Mouse (Mus musculus): ENCODE results near the gene Derl3. TPM values are rescaled to one million over a fixed set of nuclear protein-coding genes. Genes with fewer than 3 reads are reported as not detected.

The Derl3 gene
- total and polyA plus RNA-seq, 3 experiments, result 13.1 to 36.6 (median 36.2) TPM

- no peaks in the 10 kb centered on the region for H3K9me3 ChIP-seq (replicated peaks; ENCODE audit: low read length)
- in situ Hi-C loops (cut with MboI; ENCODE audit: low pct_ligation_motif_present, low pct_unique_long_range_greater_than_20kb, low sequenced_read_pairs), result no loop called here
- no peak for DNase-seq (ENCODE audit: extremely low read depth)
- H3K36me3 ChIP-seq (replicated peaks in 1 of 2; ENCODE audit: control insufficient read depth in 1 of 2, insufficient read depth in 1 of 2, low read length in 1 of 2), result peaks cover 66 to 87% of the 10 kb centered on the region in 2 experiments
- TF ChIP-seq E2F4 (IDR thresholded peaks at IDR 0.05; ENCODE audit: insufficient replicate concordance, low read depth, low read length) (no peak), RAD21 (IDR thresholded peaks at IDR 0.05; ENCODE audit: low read depth, low read length) (no peak), EP300 (IDR thresholded peaks at IDR 0.05; ENCODE audit: low read length) (no peak), JUND (conservative IDR thresholded peaks at IDR 0.05; ENCODE audit: low read depth, low read length) (no peak)
- no peaks in the 10 kb centered on the region for H3K27me3 ChIP-seq (replicated peaks)
- H3K9ac ChIP-seq (ENCODE audit: insufficient read depth, low read depth), result no peak overlapping the region
- H3K4me1 ChIP-seq (ENCODE audit: control insufficient read depth in 1 of 2, insufficient read depth in 2 of 2), result peaks cover 0 to 10% of the 10 kb centered on the region in 2 experiments; a peak in 1 of 4 replicates
- H3K4me2 ChIP-seq (ENCODE audit: insufficient read depth, low read depth, poor library complexity, severe bottlenecking), result no peak overlapping the region
- H3K27ac ChIP-seq (ENCODE audit: insufficient read depth, low read depth), result no peak overlapping the region
- H3K79me2 ChIP-seq (replicated peaks; ENCODE audit: control insufficient read depth, extremely low read depth, insufficient read depth, poor library complexity, severe bottlenecking), result no peaks in the 10 kb centered on the region; the same call in 1 of the 2 replicates
- H3K4me3 ChIP-seq (replicated peaks in 1 of 3; ENCODE audit: low read depth in 2 of 3, low read length in 2 of 3, poor library complexity in 1 of 3), result no peak overlapping the region
- dilution Hi-C loops (cut with MboI; ENCODE audit: extremely low pct_ligation_motif_present, extremely low pct_unique_long_range_greater_than_20kb, low sequenced_read_pairs), result no loop called here
Measured at GRCm38 (mm10) chr10:75910698-75911097, 17.5 kb downstream of the Derl3 start.

- Histone ChIP-seq H3K79me2 (replicated peaks; ENCODE audit: control insufficient read depth, extremely low read depth, insufficient read depth, poor library complexity, severe bottlenecking) (peaks cover 6% of the 10 kb centered on the region), H3K4me3 (replicated peaks in 1 of 3; ENCODE audit: low read depth in 2 of 3, low read length in 2 of 3, poor library complexity in 1 of 3) (no peak overlapping the region), H3K36me3 (replicated peaks in 1 of 2; ENCODE audit: control insufficient read depth in 1 of 2, insufficient read depth in 1 of 2, low read length in 1 of 2) (peaks cover 60 to 85% of the 10 kb centered on the region in 2 experiments), H3K27ac (ENCODE audit: insufficient read depth, low read depth) (no peak overlapping the region), H3K4me1 (ENCODE audit: control insufficient read depth in 1 of 2, insufficient read depth in 2 of 2) (peaks cover 0 to 7% of the 10 kb centered on the region in 2 experiments; a peak in 1 of 4 replicates), H3K9ac (ENCODE audit: insufficient read depth, low read depth) (no peak overlapping the region), H3K27me3 (replicated peaks) (no peaks in the 10 kb centered on the region), H3K9me3 (replicated peaks; ENCODE audit: low read length) (no peaks in the 10 kb centered on the region), H3K4me2 (ENCODE audit: insufficient read depth, low read depth, poor library complexity, severe bottlenecking) (no peak overlapping the region)
- dilution Hi-C loops (cut with MboI; ENCODE audit: extremely low pct_ligation_motif_present, extremely low pct_unique_long_range_greater_than_20kb, low sequenced_read_pairs), result no loop called here
- in situ Hi-C loops (cut with MboI; ENCODE audit: low pct_ligation_motif_present, low pct_unique_long_range_greater_than_20kb, low sequenced_read_pairs), result no loop called here
- DNase-seq (ENCODE audit: extremely low read depth), result no peak
- TF ChIP-seq HCFC1 (IDR thresholded peaks at IDR 0.05; ENCODE audit: low read depth, low read length) (no peak), JUN (IDR thresholded peaks at IDR 0.05; ENCODE audit: insufficient read depth, low read depth, low read length) (no peak), MYC (IDR thresholded peaks at IDR 0.05; ENCODE audit: low read depth, low read length) (no peak), RAD21 (IDR thresholded peaks at IDR 0.05; ENCODE audit: low read depth, low read length) (no peak), RCOR1 (conservative IDR thresholded peaks at IDR 0.05; ENCODE audit: low read depth, low read length) (no peak), TCF12 (IDR thresholded peaks at IDR 0.05; ENCODE audit: low read depth, low read length) (no peak), ZKSCAN1 (IDR thresholded peaks at IDR 0.05; ENCODE audit: borderline replicate concordance, low read depth, low read length) (no peak), EP300 (IDR thresholded peaks at IDR 0.05; ENCODE audit: low read length) (no peak), MAX (IDR thresholded peaks at IDR 0.05; ENCODE audit: low read length) (no peak), TBP (conservative IDR thresholded peaks at IDR 0.05; ENCODE audit: low read depth, low read length) (no peak), BHLHE40 (IDR thresholded peaks at IDR 0.05; ENCODE audit: low read depth, low read length) (no peak), E2F4 (IDR thresholded peaks at IDR 0.05; ENCODE audit: insufficient replicate concordance, low read depth, low read length) (no peak), MAZ (IDR thresholded peaks at IDR 0.05; ENCODE audit: low read depth, low read length) (no peak), ZC3H11A (IDR thresholded peaks at IDR 0.05; ENCODE audit: low read depth, low read length) (no peak), USF1 (IDR thresholded peaks at IDR 0.05; ENCODE audit: low read depth, low read length) (no peak), MAFK (IDR thresholded peaks at IDR 0.05; ENCODE audit: insufficient replicate concordance, low read length) (no peak)
Measured at GRCm38 (mm10) chr10:75913013-75913589, 19.9 kb downstream of the Derl3 start.

Measured in CH12.LX (cell line).